13 mouse cellular contexts compared by ENCODE assay signal in the genomic region with DNA sequence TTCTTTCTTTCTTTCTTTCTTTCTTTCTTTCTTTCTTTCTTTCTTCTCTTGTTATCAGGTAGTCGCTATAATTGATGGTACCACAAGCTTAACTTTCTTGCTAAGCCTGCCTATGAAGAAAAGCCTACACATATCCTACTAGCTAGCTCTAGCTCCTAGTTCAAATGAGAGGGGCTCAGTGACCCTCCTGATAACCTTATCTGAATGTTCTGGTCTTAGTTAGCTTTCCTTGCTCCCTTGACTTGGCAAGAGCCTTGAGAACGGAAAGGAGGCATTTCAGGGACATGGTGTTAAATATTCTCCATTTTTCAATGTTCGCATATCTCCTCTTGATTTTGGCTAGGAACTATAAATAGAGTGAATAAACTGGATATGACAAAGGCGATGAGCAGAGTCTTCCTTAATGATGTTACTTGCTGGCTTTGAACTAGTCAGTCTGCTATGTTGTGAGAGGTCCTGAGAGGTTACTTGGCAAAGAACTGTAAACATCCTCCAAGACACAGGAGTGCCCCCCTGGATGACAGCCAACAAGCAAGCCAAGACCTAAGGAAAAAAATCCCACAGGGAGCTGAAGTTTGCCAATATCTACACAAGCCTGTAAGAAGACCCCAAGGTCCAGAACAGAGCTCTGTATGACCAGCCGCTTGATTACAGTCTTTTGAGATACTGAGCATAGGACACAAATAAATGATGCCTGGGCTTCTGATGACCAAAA.
DNase-seq lines count a peak whose midpoint lies in the region; ATAC-seq and TF ChIP-seq lines count a peak whose summit lies in the region.
"Had no signal": no experiment of that assay in that cellular context is flagged by ENCODE, and none has a peak within 500 bp of the region (broad histone marks: within the 10 kb centered on the region; RNA-seq: fewer than 3 reads in every experiment).

No protein-coding gene starts in this region.

- TF ChIP-seq CTCF in liver, adult 2 months (IDR thresholded peaks at IDR 0.05; ENCODE audit: low read depth, low read length), result no peak
- no peak for TF ChIP-seq CTCF in liver, postnatal 0 days (IDR thresholded peaks at IDR 0.05; ENCODE audit: low read depth)

- no peaks in the 10 kb centered on the region for H3K79me2 ChIP-seq in liver, adult 2 months (ENCODE audit: control insufficient read depth, insufficient read depth, low read length)

- H3K4me1 ChIP-seq in liver, adult 2 months (ENCODE audit: control insufficient read depth, insufficient read depth, low read length), result no peaks in the 10 kb centered on the region
- no peaks in the 10 kb centered on the region for H3K4me1 ChIP-seq in liver, postnatal 0 days (ENCODE audit: insufficient read depth)

- H3K9me3 ChIP-seq in liver, postnatal 0 days (ENCODE audit: low read length), result no peaks in the 10 kb centered on the region
- H3K9me3 ChIP-seq: midbrain, embryonic 12.5 days; neural tube, embryonic 13.5 days had no signal

- H3K9ac ChIP-seq in liver, adult 2 months (ENCODE audit: low read depth, low read length), result no peak overlapping the region
- H3K9ac ChIP-seq in liver, postnatal 0 days (replicated peaks), result no peak overlapping the region
- H3K9ac ChIP-seq: liver, embryonic 14.5 days; midbrain, embryonic 12.5 days; neural tube, embryonic 13.5 days had no signal

- H3K4me3 ChIP-seq in liver, adult 2 months (ENCODE audit: insufficient read depth, low read depth, low read length), result no peak overlapping the region
- H3K4me3 ChIP-seq in liver, postnatal 0 days (ENCODE audit: low read depth, low read length), result no peak overlapping the region
- H3K4me3 ChIP-seq: midbrain, embryonic 12.5 days; neural tube, embryonic 13.5 days had no signal

- no peaks in the 10 kb centered on the region for H3K36me3 ChIP-seq in liver, adult 2 months (ENCODE audit: control insufficient read depth, insufficient read depth, low read length)
- H3K36me3 ChIP-seq in liver, postnatal 0 days (replicated peaks; ENCODE audit: insufficient read depth, low read length), result no peaks in the 10 kb centered on the region
- H3K36me3 ChIP-seq: midbrain, embryonic 12.5 days; neural tube, embryonic 13.5 days had no signal

- H3K4me2 ChIP-seq in liver, postnatal 0 days (ENCODE audit: low read depth, low read length), result no peak overlapping the region
- H3K4me2 ChIP-seq: midbrain, embryonic 12.5 days; neural tube, embryonic 13.5 days had no signal

- 77% methylated on average over 5 of the region's 5 CpGs for whole genome bisulfite sequencing in liver, adult 2 months
- WGBS in liver, postnatal 0 days (ENCODE audit: insufficient replicate concordance), result 64% methylated on average over 5 of the region's 5 CpGs

- no peak for ATAC-seq in liver, postnatal 0 days

- H3K27me3 ChIP-seq in liver, adult 2 months (ENCODE audit: control insufficient read depth, insufficient read depth, low read length), result no peaks in the 10 kb centered on the region
- H3K27me3 ChIP-seq in liver, postnatal 0 days (ENCODE audit: insufficient read depth, low read length), result no peaks in the 10 kb centered on the region
- H3K27me3 ChIP-seq: neural tube, embryonic 13.5 days had no signal

- peak; percentile 81 to 88 for DNase-seq in cerebellum, postnatal 10 days
- DNase-seq in cerebellum, adult 8-10 months, result no peak
- DNase-seq in liver, adult 2 months (ENCODE audit: extremely low read depth, low read depth, low spot score), result peak; percentile 50
- no peak for DNase-seq in liver, postnatal 0 days
- DNase-seq in kidney, adult 9 months, result peak; percentile 31
- peak; percentile 62 for DNase-seq in lung, postnatal 36 days
- no peak for DNase-seq in embryo, embryonic 10.5 days (ENCODE audit: low spot score)
- DNase-seq in spleen, adult 12 weeks (ENCODE audit: low spot score), result no peak
- DNase-seq: cerebellum, adult 2 months; right cerebral cortex, postnatal 25 days had no signal

- H3K27ac ChIP-seq in liver, adult 2 months (replicated peaks; ENCODE audit: insufficient read depth, low read depth, low read length), result no peak overlapping the region
- H3K27ac ChIP-seq in liver, postnatal 0 days (ENCODE audit: low read depth), result no peak overlapping the region
- H3K27ac ChIP-seq: liver, embryonic 14.5 days; midbrain, embryonic 12.5 days; neural tube, embryonic 13.5 days had no signal

- TF ChIP-seq POLR2A in liver, adult 2 months (IDR thresholded peaks at IDR 0.05; ENCODE audit: extremely low read depth, insufficient read depth, low read length), result no peak

- TF ChIP-seq EP300 in liver, postnatal 0 days (IDR thresholded peaks at IDR 0.05; ENCODE audit: low read depth), result no peak

Comparison
In these comparisons a context has a peak if more than half of its experiments do, and no peak if none do; other contexts are left out.
1. DNase-seq: peak in cerebellum, postnatal 10 days (2 of 2), liver, adult 2 months (single experiment), kidney, adult 9 months (single experiment) and lung, postnatal 36 days (single experiment); none in cerebellum, adult 8-10 months (single experiment), liver, postnatal 0 days (single experiment), embryo, embryonic 10.5 days (single experiment) and spleen, adult 12 weeks (single experiment).